Mouse (Mus musculus): ENCODE measurements at regions not wholly inside any gene's neighbourhood (a gene's known extent, or its start where the extent isn't known, plus 50 kb on each side); places are given as distances from the start of the nearest gene placed in this dataset.
"Not testable (repeated sequence)": the region's sequence is repeated elsewhere in the genome, so short reads cannot be mapped to it uniquely, and the experiment has no call there.

DNA sequence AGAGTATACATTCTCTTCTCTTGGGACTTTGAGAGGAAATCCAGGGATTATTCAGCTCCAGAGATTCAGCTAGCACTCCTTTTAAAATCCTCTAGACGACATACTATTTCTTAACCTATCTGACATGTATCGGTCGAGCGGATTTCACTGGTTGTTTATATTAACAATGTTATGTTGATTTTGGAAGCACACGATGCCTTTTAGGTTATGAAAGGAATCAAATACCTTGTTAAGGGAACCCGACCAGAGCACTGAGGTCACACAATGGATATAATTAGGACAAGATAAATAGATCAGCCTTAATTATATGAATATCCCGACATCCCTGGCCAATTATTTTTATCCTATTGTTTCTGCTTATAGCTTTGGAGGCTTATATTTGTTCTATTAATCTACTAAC lies 850.4 kb downstream of the Robo2 start:
- no peak overlapping the region for H3K4me3 ChIP-seq (replicated peaks)
- no peak overlapping the region for H3K4me2 ChIP-seq (replicated peaks)
- no peaks in the 10 kb centered on the region for H3K9me3 ChIP-seq
- no peak overlapping the region for H3K9ac ChIP-seq
- 55% methylated on average over 7 of the region's 7 CpGs for WGBS
- no peak for ATAC-seq
- H3K4me1 ChIP-seq (replicated peaks), result no peaks in the 10 kb centered on the region
- no peak overlapping the region for H3K27ac ChIP-seq
- no peaks in the 10 kb centered on the region for H3K36me3 ChIP-seq
- no peaks in the 10 kb centered on the region for H3K27me3 ChIP-seq (replicated peaks)

DNA sequence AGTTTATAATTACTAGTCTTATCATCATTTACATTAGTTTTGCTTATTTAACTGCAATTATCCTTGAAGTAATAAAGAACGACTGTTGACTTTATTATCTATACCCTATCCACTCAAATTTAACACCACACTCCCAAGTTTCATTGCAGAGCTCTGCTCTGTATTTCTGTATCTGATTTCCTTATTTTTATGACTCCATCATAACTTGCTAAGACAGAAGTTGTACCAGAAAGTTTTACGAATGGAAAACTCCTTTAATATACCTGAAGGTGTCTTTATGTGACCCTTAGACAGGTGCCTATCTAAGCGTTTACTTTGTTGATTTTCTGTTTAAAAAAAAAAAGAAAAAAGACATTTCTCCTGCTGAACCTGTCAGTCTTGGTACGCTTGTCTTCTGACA lies 854.7 kb downstream of the Robo2 start:
- Histone ChIP-seq H3K4me3 (replicated peaks) (no peak overlapping the region), H3K4me1 (replicated peaks) (no peaks in the 10 kb centered on the region), H3K36me3 (no peaks in the 10 kb centered on the region), H3K27me3 (replicated peaks) (no peaks in the 10 kb centered on the region), H3K9me3 (no peaks in the 10 kb centered on the region), H3K9ac (no peak overlapping the region), H3K4me2 (replicated peaks) (no peak overlapping the region), H3K27ac (no peak overlapping the region)
- peak; percentile 93 for ATAC-seq
- 53% methylated on average over 4 of the region's 4 CpGs for WGBS

DNA sequence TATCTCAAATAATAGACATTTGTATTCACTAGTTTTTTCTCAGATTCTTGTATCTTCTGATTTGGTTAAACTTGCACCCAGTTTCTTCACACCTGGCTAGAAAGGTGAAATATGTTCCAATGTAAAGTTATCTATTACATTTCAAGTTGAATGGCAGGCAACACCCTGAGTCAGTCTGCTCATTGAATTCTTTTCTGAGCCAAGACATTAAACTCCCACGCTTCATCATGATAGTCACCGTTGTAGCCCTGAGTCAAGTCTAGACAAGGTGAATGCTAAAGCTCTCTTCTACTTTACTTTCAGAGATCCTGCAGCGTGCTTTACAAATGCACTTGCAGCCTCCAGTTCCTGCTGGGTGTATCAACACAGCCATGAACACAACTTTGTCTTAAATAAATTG lies 868.0 kb downstream of the Robo2 start:
- H3K4me3 ChIP-seq (replicated peaks), result no peak overlapping the region
- no peak overlapping the region for H3K27ac ChIP-seq
- H3K9ac ChIP-seq, result no peak overlapping the region
- H3K36me3 ChIP-seq, result no peaks in the 10 kb centered on the region
- H3K27me3 ChIP-seq (replicated peaks), result no peaks in the 10 kb centered on the region
- no peak for ATAC-seq
- H3K4me1 ChIP-seq (replicated peaks), result no peaks in the 10 kb centered on the region
- WGBS, result 81% methylated on average over 3 of the region's 3 CpGs
- no peak overlapping the region for H3K4me2 ChIP-seq (replicated peaks)
- no peaks in the 10 kb centered on the region for H3K9me3 ChIP-seq

DNA sequence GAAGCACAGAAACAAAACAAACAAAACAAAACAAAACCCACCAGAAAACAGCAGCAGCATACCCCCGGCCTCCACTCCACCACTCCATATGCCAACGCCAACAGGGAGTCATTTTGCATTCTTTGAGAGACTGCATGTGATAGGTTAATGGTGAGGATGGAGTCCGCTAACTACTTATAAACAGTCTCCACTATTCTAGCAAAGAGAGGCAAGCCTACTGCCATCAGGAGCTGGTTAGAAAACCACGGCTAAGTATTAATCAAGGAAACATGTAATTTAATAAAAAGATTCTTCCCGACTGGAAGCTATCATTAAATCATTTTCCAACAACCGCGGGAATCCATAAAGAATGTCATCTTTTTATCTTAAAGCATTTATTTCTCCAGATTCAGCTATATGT lies 873.6 kb downstream of the Robo2 start:
- no peaks in the 10 kb centered on the region for H3K9me3 ChIP-seq
- no peak overlapping the region for H3K27ac ChIP-seq
- no peaks in the 10 kb centered on the region for H3K27me3 ChIP-seq (replicated peaks)
- no peak overlapping the region for H3K4me2 ChIP-seq (replicated peaks)
- H3K4me3 ChIP-seq (replicated peaks), result no peak overlapping the region
- no peaks in the 10 kb centered on the region for H3K36me3 ChIP-seq
- ATAC-seq, result no peak
- no peaks in the 10 kb centered on the region for H3K4me1 ChIP-seq (replicated peaks)
- H3K9ac ChIP-seq, result no peak overlapping the region
- WGBS, result 84% methylated on average over 7 of the region's 7 CpGs

DNA sequence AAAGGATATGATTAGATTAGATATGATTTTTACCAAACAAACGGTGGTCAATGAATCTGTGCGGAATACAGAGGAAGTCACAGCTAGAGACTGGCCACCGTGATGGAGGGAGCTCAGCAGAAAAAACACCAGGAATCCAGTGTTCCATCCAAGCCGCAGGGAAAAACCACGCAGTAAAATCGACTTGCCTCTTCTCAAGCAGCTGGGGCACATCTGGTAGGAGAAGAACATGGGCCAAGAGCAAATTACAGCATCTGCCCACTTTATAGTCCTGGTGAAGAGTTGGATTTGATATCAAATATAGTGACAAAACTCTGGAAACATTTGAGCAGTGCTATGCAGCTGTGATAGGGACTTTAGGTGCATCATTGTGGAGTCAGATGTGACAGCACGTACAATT lies 874.1 kb downstream of the Robo2 start:
- Histone ChIP-seq H3K9me3 (no peaks in the 10 kb centered on the region), H3K27me3 (replicated peaks) (no peaks in the 10 kb centered on the region), H3K4me1 (replicated peaks) (no peaks in the 10 kb centered on the region), H3K36me3 (no peaks in the 10 kb centered on the region), H3K4me2 (replicated peaks) (no peak overlapping the region), H3K27ac (no peak overlapping the region), H3K9ac (no peak overlapping the region), H3K4me3 (replicated peaks) (no peak overlapping the region)
- WGBS, result 81% methylated on average over 7 of the region's 7 CpGs
- ATAC-seq, result no peak

DNA sequence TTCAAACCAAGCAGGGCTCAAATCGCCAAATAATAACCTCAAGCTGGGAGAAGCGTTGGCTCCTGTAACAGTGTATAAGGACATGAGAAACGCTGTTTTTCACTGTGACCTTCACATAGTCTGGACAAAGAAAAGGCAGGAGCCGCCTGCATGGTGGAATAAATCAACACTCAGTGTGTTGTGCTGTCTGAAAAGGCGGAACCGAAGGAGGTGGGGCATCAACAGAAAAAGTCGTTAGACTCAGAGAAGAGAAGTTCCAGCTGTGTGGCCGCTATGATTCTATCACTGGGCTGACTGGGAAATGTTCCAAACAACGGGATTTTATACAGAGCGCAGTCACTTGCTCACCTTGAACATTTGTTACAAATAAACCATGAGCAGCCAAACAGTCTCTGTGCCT lies 881.4 kb downstream of the Robo2 start:
- Histone ChIP-seq H3K9ac (no peak overlapping the region), H3K27me3 (replicated peaks) (no peaks in the 10 kb centered on the region), H3K9me3 (no peaks in the 10 kb centered on the region), H3K27ac (no peak overlapping the region), H3K4me3 (replicated peaks) (no peak overlapping the region), H3K4me2 (replicated peaks) (0 out of 2 replicates have a peak overlapping the region, but pooled peaks have one; percentile 3), H3K36me3 (no peaks in the 10 kb centered on the region), H3K4me1 (replicated peaks) (no peaks in the 10 kb centered on the region)
- ATAC-seq, result peak; percentile 49
- WGBS, result 28% methylated on average over 10 of the region's 10 CpGs

DNA sequence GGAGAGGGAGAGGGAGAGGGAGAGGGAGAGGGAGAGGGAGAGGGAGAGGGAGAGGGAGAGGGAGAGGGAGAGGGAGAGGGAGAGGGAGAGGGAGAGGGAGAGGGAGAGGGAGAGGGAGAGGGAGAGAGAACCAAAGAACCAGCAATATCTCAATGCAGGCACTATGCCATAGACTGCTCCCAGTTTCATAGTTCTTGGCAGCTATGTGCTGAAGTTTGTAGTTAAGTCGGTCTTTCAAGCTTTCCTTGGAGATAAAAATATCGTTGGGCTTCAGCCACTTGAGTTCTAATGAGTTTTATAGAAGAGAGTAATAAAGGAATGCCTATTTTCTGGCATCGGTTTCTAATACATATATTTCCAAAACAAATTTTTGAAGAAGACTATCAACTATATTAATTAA lies 888.7 kb downstream of the Robo2 start:
- not testable (repeated sequence) for H3K36me3 ChIP-seq; H3K27ac ChIP-seq; ATAC-seq; H3K4me2 ChIP-seq (replicated peaks); H3K27me3 ChIP-seq (replicated peaks); H3K4me3 ChIP-seq (replicated peaks); H3K9ac ChIP-seq; H3K4me1 ChIP-seq (replicated peaks); H3K9me3 ChIP-seq
- 73% methylated on average over 3 of the region's 3 CpGs for WGBS

DNA sequence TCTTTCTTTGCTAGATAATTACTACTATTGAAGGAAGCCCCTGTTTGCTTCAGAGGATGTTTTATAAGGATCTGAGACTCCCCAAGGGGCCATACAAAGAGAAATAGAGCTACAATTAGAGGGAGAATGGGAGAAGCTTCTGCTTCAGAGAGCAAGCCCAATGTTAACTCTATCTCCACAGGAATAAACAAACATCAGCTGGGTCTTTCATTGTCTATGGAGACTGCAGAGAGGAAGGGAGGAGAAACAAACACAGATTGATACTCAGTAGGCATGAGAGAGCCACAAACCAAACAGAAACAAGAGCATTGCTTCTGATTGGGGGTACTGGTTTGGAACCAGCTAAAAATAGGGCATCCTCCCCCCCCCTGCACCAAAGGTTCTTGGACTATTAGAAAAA lies 906.9 kb downstream of the Robo2 start:
- H3K9ac ChIP-seq, result no peak overlapping the region
- ATAC-seq, result no peak

DNA sequence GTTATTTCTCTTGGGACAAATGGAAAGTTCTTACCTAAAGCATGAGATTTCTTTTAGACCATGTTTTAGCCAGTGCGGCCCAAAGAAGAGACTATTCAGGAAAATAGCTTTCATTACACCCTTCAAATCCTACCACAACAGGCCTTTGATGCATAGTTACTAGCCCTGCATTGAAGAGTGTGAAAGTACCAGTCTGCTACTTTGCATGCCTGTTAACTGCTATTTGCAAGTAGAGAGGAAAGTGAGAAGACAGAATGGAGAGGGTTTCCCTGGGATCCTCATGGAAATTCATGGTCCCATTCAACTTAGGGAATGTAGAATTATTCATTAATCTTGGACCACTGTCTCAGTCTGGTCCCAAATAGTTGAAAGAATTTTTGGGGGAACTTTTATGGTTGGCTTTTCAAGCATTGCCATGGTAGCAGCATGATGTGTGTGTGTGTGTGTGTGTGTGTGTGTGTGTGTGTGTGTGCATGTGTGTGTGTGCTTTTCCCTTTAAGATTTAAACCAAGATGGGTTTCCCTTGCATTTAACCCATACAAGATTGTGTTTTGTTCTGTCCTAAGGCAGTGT lies 912.9 kb downstream of the Robo2 start:
- H3K27ac ChIP-seq, result no peak overlapping the region
- no peak for ATAC-seq
- no peaks in the 10 kb centered on the region for H3K9me3 ChIP-seq
- 97% methylated on average over 1 of the region's 1 CpGs for WGBS
- H3K4me3 ChIP-seq (replicated peaks), result no peak overlapping the region
- H3K4me2 ChIP-seq (replicated peaks), result no peak overlapping the region
- no peaks in the 10 kb centered on the region for H3K27me3 ChIP-seq (replicated peaks)
- no peak overlapping the region for H3K9ac ChIP-seq
- H3K4me1 ChIP-seq (replicated peaks), result no peaks in the 10 kb centered on the region
- H3K36me3 ChIP-seq, result no peaks in the 10 kb centered on the region

More for the DNA sequence above, 906.9 kb downstream of the Robo2 start:
- H3K27me3 ChIP-seq (replicated peaks), result no peaks in the 10 kb centered on the region
- H3K9me3 ChIP-seq, result no peaks in the 10 kb centered on the region
- no peak overlapping the region for H3K4me3 ChIP-seq (replicated peaks)
- H3K27ac ChIP-seq, result no peak overlapping the region
- H3K4me1 ChIP-seq (replicated peaks), result no peaks in the 10 kb centered on the region
- H3K36me3 ChIP-seq, result no peaks in the 10 kb centered on the region
- H3K4me2 ChIP-seq (replicated peaks), result no peak overlapping the region

DNA sequence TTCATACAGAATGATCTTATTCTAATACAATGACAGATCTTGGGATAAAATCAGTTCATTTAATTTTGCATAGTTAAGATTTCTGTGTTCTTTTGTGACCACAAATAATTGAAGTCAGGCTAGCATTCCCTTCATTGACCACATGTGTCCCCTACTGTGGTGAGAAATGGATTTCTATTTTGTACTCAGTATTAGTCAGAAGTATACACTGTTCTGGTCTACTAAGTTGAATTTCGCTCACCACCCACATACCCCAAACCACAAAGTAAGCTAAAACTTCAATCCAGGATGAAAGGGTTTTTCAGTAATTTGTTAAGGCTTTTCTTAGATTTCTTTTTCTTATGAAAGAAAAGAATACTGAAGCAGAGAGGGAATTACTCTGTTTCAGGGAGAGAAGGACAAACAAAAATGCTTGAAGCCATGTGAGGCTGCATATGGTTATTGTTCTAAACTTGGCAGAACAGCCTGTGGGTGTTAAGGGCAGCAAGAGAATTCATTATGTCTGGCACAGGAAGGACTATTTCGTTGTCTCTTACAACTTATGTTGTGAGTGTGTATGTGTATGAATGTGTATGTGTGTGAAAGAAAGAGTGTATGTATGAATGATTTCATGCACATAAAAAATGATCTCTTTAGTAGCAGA lies 928.3 kb downstream of the Robo2 start:
- WGBS, result 83% methylated on average over 2 of the region's 2 CpGs
- Histone ChIP-seq H3K27me3 (replicated peaks) (no peaks in the 10 kb centered on the region), H3K4me2 (replicated peaks) (no peak overlapping the region), H3K36me3 (no peaks in the 10 kb centered on the region), H3K9ac (no peak overlapping the region), H3K9me3 (no peaks in the 10 kb centered on the region), H3K4me3 (replicated peaks) (no peak overlapping the region), H3K4me1 (replicated peaks) (no peaks in the 10 kb centered on the region), H3K27ac (no peak overlapping the region)
- no peak for ATAC-seq

DNA sequence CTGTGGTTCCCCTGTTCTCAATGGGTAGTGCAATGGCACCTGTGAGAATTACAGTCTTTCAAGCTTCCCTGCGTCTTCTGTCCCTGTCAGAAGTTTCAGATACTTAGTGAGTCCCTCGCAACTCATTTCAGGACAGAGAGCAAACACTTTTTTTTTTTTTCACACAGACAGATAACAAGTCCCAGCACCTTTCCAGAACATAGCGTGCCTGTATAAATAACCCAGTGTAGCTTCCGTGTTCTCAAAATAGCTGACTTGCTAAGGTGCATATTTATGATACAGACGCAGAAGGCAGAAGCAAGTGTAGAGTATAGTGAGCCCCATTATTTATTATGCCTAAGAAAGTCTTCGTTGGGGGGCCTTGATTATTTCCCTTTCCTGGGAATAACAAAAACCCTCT lies 929.4 kb downstream of the Robo2 start:
- no peaks in the 10 kb centered on the region for H3K27me3 ChIP-seq (replicated peaks)
- H3K9me3 ChIP-seq, result no peaks in the 10 kb centered on the region
- ATAC-seq, result peak; percentile 39; the same call in 1 of the 2 replicates
- H3K27ac ChIP-seq, result no peak overlapping the region
- H3K4me3 ChIP-seq (replicated peaks), result no peak overlapping the region
- H3K4me1 ChIP-seq (replicated peaks), result no peaks in the 10 kb centered on the region
- H3K4me2 ChIP-seq (replicated peaks), result no peak overlapping the region
- H3K9ac ChIP-seq, result no peak overlapping the region
- H3K36me3 ChIP-seq, result no peaks in the 10 kb centered on the region
- WGBS, result 38% methylated on average over 6 of the region's 6 CpGs

DNA sequence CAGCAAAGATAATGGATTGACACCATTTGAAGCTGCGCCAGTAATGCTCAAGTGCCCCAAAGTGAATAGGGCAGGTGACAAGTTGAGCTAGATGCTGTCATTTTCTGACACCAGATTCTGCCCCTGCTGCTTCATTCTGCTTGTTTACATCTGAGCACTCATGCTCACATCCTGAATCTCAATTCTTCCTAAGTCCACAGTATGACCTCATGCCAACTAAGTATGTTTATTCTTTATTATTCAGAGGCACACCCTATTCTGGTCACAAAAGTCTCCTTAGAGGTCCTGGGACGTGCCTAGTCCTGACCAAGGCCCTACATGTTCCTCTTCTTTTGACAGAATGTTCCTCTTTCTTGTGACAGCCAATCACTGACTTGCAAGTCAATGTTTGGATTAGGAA lies 938.1 kb downstream of the Robo2 start:
- Histone ChIP-seq H3K27ac (no peak overlapping the region), H3K9me3 (no peaks in the 10 kb centered on the region), H3K36me3 (no peaks in the 10 kb centered on the region), H3K4me2 (replicated peaks) (no peak overlapping the region), H3K4me3 (replicated peaks) (no peak overlapping the region), H3K27me3 (replicated peaks) (no peaks in the 10 kb centered on the region), H3K4me1 (replicated peaks) (no peaks in the 10 kb centered on the region), H3K9ac (no peak overlapping the region)
- no peak for ATAC-seq
- 70% methylated on average over 2 of the region's 2 CpGs for WGBS

DNA sequence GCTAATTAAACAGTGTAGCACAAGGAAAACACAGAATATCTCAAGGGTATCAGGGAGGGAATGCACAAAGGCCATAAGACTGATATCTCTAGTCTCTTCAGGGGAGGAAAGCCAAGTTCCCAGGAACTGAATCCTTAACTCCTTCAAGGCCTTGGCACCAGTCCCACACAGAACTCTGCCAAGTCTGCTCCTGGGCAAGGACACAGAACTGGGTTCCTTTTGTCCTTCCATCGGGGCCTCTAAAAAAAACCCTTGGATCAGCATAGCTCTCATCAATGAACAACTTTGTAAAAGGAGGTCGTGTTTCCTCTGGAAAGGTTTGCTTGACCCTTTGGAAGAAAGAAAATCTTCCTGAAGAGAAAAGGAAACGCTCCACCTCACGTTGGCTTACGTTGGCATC lies 940.1 kb downstream of the Robo2 start:
- no peaks in the 10 kb centered on the region for H3K27me3 ChIP-seq (replicated peaks)
- no peaks in the 10 kb centered on the region for H3K36me3 ChIP-seq
- H3K9ac ChIP-seq, result no peak overlapping the region
- no peak for ATAC-seq
- 76% methylated on average over 5 of the region's 5 CpGs for WGBS
- no peak overlapping the region for H3K4me2 ChIP-seq (replicated peaks)
- no peak overlapping the region for H3K4me3 ChIP-seq (replicated peaks)
- H3K9me3 ChIP-seq, result no peaks in the 10 kb centered on the region
- no peaks in the 10 kb centered on the region for H3K4me1 ChIP-seq (replicated peaks)
- H3K27ac ChIP-seq, result no peak overlapping the region
